Mouse (Mus musculus) C2C12 (cell line): ENCODE data around the gene Sfmbt2. TPM values are rescaled to one million over a fixed set of nuclear protein-coding genes. Genes with fewer than 3 reads are reported as not detected.
"Not testable (repeated sequence)": the region's sequence is repeated elsewhere in the genome, so short reads cannot be mapped to it uniquely, and the experiment has no call there.

Experiments used
- H3K27me3 ChIP-seq: one replicate; pipeline ENCODE4 v1.6.1; 2011; ENCODE audit not compliant: control insufficient read depth, insufficient read depth, insufficient read length
- H3K36me3 ChIP-seq: one replicate; pipeline ENCODE4 v1.6.1; 2011; ENCODE audit not compliant: control insufficient read depth, insufficient read depth
- H3K4me3 ChIP-seq: one replicate; pipeline ENCODE4 v1.5.1; 2011; ENCODE audit warnings: mild to moderate bottlenecking, control low read depth; ENCODE audit not compliant: poor library complexity, insufficient read depth, severe bottlenecking
- H3K79me2 ChIP-seq: one replicate; pipeline ENCODE4 v1.6.1; 2011; ENCODE audit not compliant: control insufficient read depth, insufficient read depth
- H3K79me3 ChIP-seq: one replicate; pipeline ENCODE4 v1.6.1; 2011; ENCODE audit warnings: low read depth, control low read depth
- H3ac ChIP-seq: one replicate; pipeline ENCODE3; 2011; ENCODE audit warnings: low read depth; ENCODE audit not compliant: control insufficient read depth, insufficient read length
- CEBPB ChIP-seq: IDR thresholded peaks from one replicate; pipeline ENCODE4 v1.6.1; 2011; ENCODE audit warnings: low read depth, mild to moderate bottlenecking, control low read depth, moderate library complexity
- CTCF ChIP-seq: IDR thresholded peaks from one replicate; pipeline ENCODE4 v1.5.1; 2011; ENCODE audit not compliant: control insufficient read depth, insufficient read depth, insufficient read length
- FOSL1 ChIP-seq: IDR thresholded peaks from one replicate; pipeline ENCODE4 v1.8.0; 2011; ENCODE audit warnings: mild to moderate bottlenecking, low read length; ENCODE audit not compliant: poor library complexity, insufficient read depth, severe bottlenecking
- MAX ChIP-seq: IDR thresholded peaks from one replicate; pipeline ENCODE4 v1.6.1; 2011; ENCODE audit warnings: mild to moderate bottlenecking, control low read depth
- MYOD1 ChIP-seq: IDR thresholded peaks from one replicate; pipeline ENCODE4 v1.6.1; 2011; ENCODE audit warnings: low read depth; ENCODE audit not compliant: control insufficient read depth, insufficient read length
- MYOG ChIP-seq: IDR thresholded peaks from one replicate; pipeline ENCODE4 v1.6.1; 2011; ENCODE audit not compliant: control insufficient read depth, insufficient read length; ENCODE audit errors: extremely low read depth
- USF1 ChIP-seq: IDR thresholded peaks from one replicate; pipeline ENCODE4 v1.6.1; 2011; ENCODE audit warnings: low read depth, mild to moderate bottlenecking, control low read depth, moderate library complexity
- polyA plus RNA-seq: library from polyadenylated mRNA; unstranded; fragments of >200 nt; fragmentation: generic; extraction: Trizol; gene quantifications from one replicate; pipeline ENCODE4 v1.2.1, GENCODE M21; 2012; ENCODE audit warnings: missing spikeins

Sfmbt2 gene
- polyA plus RNA-seq, 1 experiment: 0.11 TPM

- no peak overlapping the region for H3K4me3 ChIP-seq
- H3K27me3 ChIP-seq: no peaks in the 10 kb centered on the region
- H3K79me2 ChIP-seq: no peaks in the 10 kb centered on the region
- H3ac ChIP-seq: no peak overlapping the region
- no peaks in the 10 kb centered on the region for H3K36me3 ChIP-seq
- no peaks in the 10 kb centered on the region for H3K79me3 ChIP-seq
- TF ChIP-seq CEBPB (no peak), CTCF (no peak), MYOD1 (no peak), MYOG (no peak), USF1 (no peak), MAX (no peak), FOSL1 (no peak)
These were observed 35.2 kb upstream of the Sfmbt2 start for GRCm38 (mm10) chr2:10335037-10335608.

GRCm38 (mm10) chr2:10340022-10340421 is 30.3 kb upstream of the Sfmbt2 start:
- Histone ChIP-seq H3K27me3 (no peaks in the 10 kb centered on the region), H3K4me3 (no peak overlapping the region), H3K79me2 (no peaks in the 10 kb centered on the region), H3ac (no peak overlapping the region), H3K79me3 (no peaks in the 10 kb centered on the region), H3K36me3 (no peaks in the 10 kb centered on the region)
- TF ChIP-seq MYOD1: no peak
- TF ChIP-seq CEBPB: no peak
- no peak for TF ChIP-seq USF1
- TF ChIP-seq CTCF: no peak
- no peak for TF ChIP-seq MAX
- no peak for TF ChIP-seq MYOG
- no peak for TF ChIP-seq FOSL1

GRCm38 (mm10) chr2:10343523-10343922 is 26.8 kb upstream of the Sfmbt2 start:
- Histone ChIP-seq H3K4me3 (no peak overlapping the region), H3K79me2 (no peaks in the 10 kb centered on the region), H3ac (no peak overlapping the region), H3K36me3 (no peaks in the 10 kb centered on the region), H3K27me3 (no peaks in the 10 kb centered on the region), H3K79me3 (no peaks in the 10 kb centered on the region)
- TF ChIP-seq MAX: no peak
- TF ChIP-seq MYOG: no peak
- no peak for TF ChIP-seq FOSL1
- TF ChIP-seq MYOD1: no peak
- no peak for TF ChIP-seq USF1
- no peak for TF ChIP-seq CTCF
- TF ChIP-seq CEBPB: no peak

- not testable (repeated sequence) for H3K79me3 ChIP-seq, H3K27me3 ChIP-seq, H3ac ChIP-seq, H3K36me3 ChIP-seq, H3K79me2 ChIP-seq, H3K4me3 ChIP-seq
These were observed 26.2 kb upstream of the Sfmbt2 start for GRCm38 (mm10) chr2:10344073-10344472.

- no peaks in the 10 kb centered on the region for H3K27me3 ChIP-seq
- TF ChIP-seq MYOG (no peak), MYOD1 (no peak), FOSL1 (no peak), MAX (no peak), CEBPB (no peak), CTCF (no peak), USF1 (no peak)
- H3K36me3 ChIP-seq: no peaks in the 10 kb centered on the region
- H3K79me3 ChIP-seq: no peaks in the 10 kb centered on the region
- no peaks in the 10 kb centered on the region for H3K79me2 ChIP-seq
- no peak overlapping the region for H3ac ChIP-seq
- H3K4me3 ChIP-seq: no peak overlapping the region
These were observed 23.1 kb upstream of the Sfmbt2 start for GRCm38 (mm10) chr2:10347193-10347592.

GRCm38 (mm10) chr2:10348036-10348435 is 22.3 kb upstream of the Sfmbt2 start:
- TF ChIP-seq MAX (no peak), MYOG (no peak), CEBPB (no peak), MYOD1 (no peak), USF1 (no peak), FOSL1 (no peak)
- H3K79me2 ChIP-seq: no peaks in the 10 kb centered on the region
- no peaks in the 10 kb centered on the region for H3K27me3 ChIP-seq
- H3K4me3 ChIP-seq: no peak overlapping the region
- H3K79me3 ChIP-seq: no peaks in the 10 kb centered on the region
- H3K36me3 ChIP-seq: no peaks in the 10 kb centered on the region
- no peak overlapping the region for H3ac ChIP-seq
